Mouse (Mus musculus) left cerebral cortex, adult 2 months (tissue): Measurements from ENCODE around the gene Dtnb. TPM values are rescaled to one million over a fixed set of nuclear protein-coding genes. Genes with fewer than 3 reads are reported as not detected.

Experiments used
- DNase-seq, 2 experiments: peaks; one replicate each; pipeline ENCODE4 v3.0.0; 2021 to 2022; ENCODE audit warnings: low spot score in 2 of 2, mixed read lengths in 1 of 2; ENCODE audit errors: extremely low spot score in 1 of 2
- H3K27ac ChIP-seq: fragments of 200-600 bp; 2 replicates; pipeline ENCODE4 v1.8.1; 2022
- H3K4me3 ChIP-seq: fragments of 200-600 bp; 2 replicates; pipeline ENCODE4 v1.8.1; 2022
- CTCF ChIP-seq: fragments of 200-600 bp; IDR thresholded peaks from 2 replicates; pipeline ENCODE4 v1.8.1; 2022; ENCODE audit warnings: antibody characterized with exemption, mild to moderate bottlenecking, moderate library complexity
- intact Hi-C: fragments of 180-260 bp; cut with DNase I; formaldehyde crosslinking; loops from one replicate; pipeline ENCODE4 v1.15.1; 2025
- total RNA-seq, 2 experiments: library from RNA; stranded (reverse); gene quantifications; 2 replicates each; pipeline ENCODE4 v1.2.3; 2021

Dtnb gene
- total RNA-seq, 2 experiments from 2014 or later: 106 to 115 TPM

DNA sequence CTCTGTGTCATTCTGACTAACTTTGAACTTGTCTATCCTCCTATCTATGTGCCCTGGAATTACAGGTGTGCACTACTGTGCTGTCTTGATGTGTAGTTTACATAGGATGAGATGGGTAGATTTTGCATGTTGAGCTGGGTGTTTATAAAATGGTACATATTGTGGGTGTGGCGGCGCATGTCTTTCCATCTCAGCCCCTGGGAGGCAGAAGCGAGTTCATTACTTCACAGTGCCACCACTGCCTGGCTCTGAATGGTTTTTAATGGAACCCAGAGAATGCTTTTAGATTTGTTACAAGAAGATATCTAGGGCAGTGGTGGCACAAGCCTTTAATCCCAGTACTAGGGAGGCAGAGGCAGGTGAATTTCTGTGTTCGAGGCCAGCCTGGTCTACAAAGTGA is 2.5 kb downstream of the Dtnb start:
- Histone ChIP-seq H3K4me3 (no peak overlapping the region), H3K27ac (no peak overlapping the region)
- intact Hi-C loops: loop anchor here (5.0 kb wide), 1 partner anchor 77 kb away; no protein-coding TSS in a partner anchor
- peak; percentile 2 for TF ChIP-seq CTCF
- DNase-seq: no peak

GRCm38 (mm10) chr12:3579958-3580530 is 7.9 kb downstream of the Dtnb start:
- no peak overlapping the region for H3K4me3 ChIP-seq
- H3K27ac ChIP-seq: no peak overlapping the region
- DNase-seq: no peak
- intact Hi-C loops: no loop called here
- TF ChIP-seq CTCF: no peak

- intact Hi-C loops: no loop called here
- no peak overlapping the region for H3K27ac ChIP-seq
- no peak overlapping the region for H3K4me3 ChIP-seq
- no peak for DNase-seq
- TF ChIP-seq CTCF: no peak
These were observed 10.4 kb downstream of the Dtnb start for GRCm38 (mm10) chr12:3582604-3583003.

- H3K4me3 ChIP-seq: no peak overlapping the region
- H3K27ac ChIP-seq: no peak overlapping the region
- no peak for DNase-seq
- intact Hi-C loops: no loop called here
- TF ChIP-seq CTCF: no peak
These were observed 13.3 kb downstream of the Dtnb start for GRCm38 (mm10) chr12:3585525-3585924.

DNA sequence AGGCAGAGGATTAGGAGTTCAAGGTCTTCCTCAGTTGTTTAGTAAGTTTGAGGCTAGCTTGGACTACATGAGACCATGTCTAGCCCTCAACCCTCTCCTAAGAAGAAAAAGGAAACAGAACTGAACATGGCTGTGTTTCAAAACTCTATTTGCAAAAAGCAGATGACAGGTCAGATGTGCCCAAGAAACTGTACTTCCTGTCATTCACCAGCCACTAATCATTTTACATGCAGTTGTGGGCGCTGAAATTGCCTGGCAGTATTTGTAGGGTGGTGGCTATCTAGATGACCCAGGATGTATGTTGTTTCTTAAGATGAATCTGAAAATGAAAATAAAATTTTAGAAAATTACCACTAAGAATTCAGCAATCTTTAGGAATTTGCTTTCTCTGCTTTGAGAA is 14.8 kb downstream of the Dtnb start:
- H3K27ac ChIP-seq: no peak overlapping the region
- intact Hi-C loops: no loop called here
- H3K4me3 ChIP-seq: no peak overlapping the region
- no peak for DNase-seq
- no peak for TF ChIP-seq CTCF

DNA sequence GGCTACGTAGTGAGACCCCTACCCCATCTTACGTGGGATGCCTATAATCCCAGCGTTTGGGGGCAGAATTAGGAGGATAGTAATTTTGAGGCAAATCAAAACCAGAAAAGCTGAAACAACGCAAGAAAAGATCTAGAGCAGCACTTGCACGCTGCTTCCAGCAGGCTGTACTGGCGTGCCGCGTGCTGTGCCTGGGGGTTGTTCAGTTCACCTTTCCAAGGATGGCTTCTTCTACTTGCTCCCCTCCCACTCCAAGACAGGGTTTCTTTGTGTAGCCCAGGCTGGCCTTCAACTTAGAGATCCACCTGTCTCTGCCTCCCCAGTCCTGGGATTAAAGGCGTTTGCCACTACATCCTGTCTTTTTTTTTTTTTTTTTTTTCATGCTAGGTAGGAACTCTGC is 17.9 kb downstream of the Dtnb start:
- intact Hi-C loops: no loop called here
- DNase-seq: no peak
- Histone ChIP-seq H3K27ac (no peak overlapping the region), H3K4me3 (no peak overlapping the region)
- no peak for TF ChIP-seq CTCF

- H3K4me3 ChIP-seq: no peak overlapping the region
- DNase-seq: peak; percentile 48 to 50
- intact Hi-C loops: no loop called here
- H3K27ac ChIP-seq: no peak overlapping the region
- no peak for TF ChIP-seq CTCF
These were observed 19.4 kb downstream of the Dtnb start for GRCm38 (mm10) chr12:3591595-3591994.

DNA sequence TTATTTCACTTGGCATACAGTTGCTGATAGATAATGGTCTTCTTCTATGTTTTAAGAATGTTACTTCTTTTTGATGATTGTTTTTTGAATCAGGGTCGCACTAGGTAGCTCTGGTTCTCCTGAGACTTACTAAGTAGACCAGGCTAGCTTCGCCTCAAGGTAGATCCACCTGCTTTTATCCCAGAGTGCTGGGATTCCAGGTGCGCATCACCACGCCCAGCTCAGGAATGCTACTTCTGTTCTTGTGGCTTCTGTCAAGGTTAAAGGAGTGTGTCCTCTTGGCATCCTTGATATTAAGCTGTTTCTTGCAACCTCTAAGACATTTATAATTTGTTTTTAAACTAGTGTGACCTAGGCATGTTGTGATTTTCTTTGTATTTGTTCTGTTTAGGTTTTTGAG is 30.6 kb downstream of the Dtnb start:
- no peak for DNase-seq
- Histone ChIP-seq H3K4me3 (no peak overlapping the region), H3K27ac (no peak overlapping the region)
- intact Hi-C loops: no loop called here
- TF ChIP-seq CTCF: no peak

DNA sequence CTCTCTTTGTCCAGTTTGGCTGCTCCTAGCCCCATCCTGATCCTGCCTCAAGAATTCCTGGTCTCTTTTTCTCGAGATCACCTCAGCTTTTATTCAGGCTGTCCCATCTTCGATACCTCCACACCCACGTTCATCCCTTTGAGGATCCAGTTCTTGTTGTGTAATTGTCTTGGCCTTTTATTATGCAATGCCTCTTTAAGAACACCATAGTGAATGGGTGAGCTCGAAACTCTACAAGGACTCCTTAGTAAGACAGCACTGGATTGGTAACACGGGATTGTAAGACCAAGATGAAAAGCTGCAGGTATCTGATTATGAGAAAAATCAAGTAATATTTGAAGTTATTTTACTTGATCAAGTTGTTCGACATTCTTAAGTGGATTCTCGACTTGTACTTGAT is 34.0 kb downstream of the Dtnb start:
- no peak for TF ChIP-seq CTCF
- intact Hi-C loops: no loop called here
- Histone ChIP-seq H3K4me3 (no peak overlapping the region), H3K27ac (no peak overlapping the region)
- no peak for DNase-seq

- no peak overlapping the region for H3K4me3 ChIP-seq
- peak; percentile 54 for TF ChIP-seq CTCF
- DNase-seq: no peak
- H3K27ac ChIP-seq: no peak overlapping the region
- intact Hi-C loops: no loop called here
These were observed 37.6 kb downstream of the Dtnb start for GRCm38 (mm10) chr12:3609747-3610146.

- no peak overlapping the region for H3K27ac ChIP-seq
- DNase-seq: no peak
- no peak overlapping the region for H3K4me3 ChIP-seq
- intact Hi-C loops: no loop called here
- no peak for TF ChIP-seq CTCF
These were observed 39.7 kb downstream of the Dtnb start for GRCm38 (mm10) chr12:3611871-3612270.

DNA sequence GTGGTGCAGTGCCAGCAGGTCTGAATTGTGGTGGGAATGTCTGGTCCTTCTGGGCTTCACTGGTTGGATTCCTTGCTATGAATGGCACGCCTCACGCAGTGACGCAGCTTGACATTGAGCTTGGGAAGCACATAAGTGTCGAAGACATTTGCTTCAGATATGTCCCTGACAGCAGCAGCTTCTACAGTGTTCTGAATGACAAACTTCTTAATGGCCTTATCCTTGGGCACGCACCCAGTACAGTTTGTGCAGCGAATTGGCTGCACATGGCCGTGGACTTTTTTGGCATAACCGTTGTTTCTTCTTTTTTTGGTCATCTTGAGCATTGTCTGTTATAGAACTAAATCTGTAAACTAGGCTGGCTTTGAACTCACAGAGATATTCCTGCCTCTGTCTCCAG is 42.9 kb downstream of the Dtnb start:
- intact Hi-C loops: no loop called here
- Histone ChIP-seq H3K27ac (no peak overlapping the region), H3K4me3 (no peak overlapping the region)
- no peak for TF ChIP-seq CTCF
- DNase-seq: no peak

GRCm38 (mm10) chr12:3618144-3619020 is 46.2 kb downstream of the Dtnb start:
- intact Hi-C loops: no loop called here
- TF ChIP-seq CTCF: no peak
- Histone ChIP-seq H3K4me3 (no peak overlapping the region), H3K27ac (no peak overlapping the region)
- no peak for DNase-seq
